Mouse (Mus musculus): Measurements from ENCODE around the gene Gm20388. TPM values are rescaled to one million over a fixed set of nuclear protein-coding genes. Genes with fewer than 3 reads are reported as not detected.

Gm20388 gene
- total RNA-seq, 2 experiments from 2014 or later = 4.4 to 7.8 TPM

GRCm38 (mm10) chr8:124106328-124107195 lies 4195.9 kb downstream of the Gm20388 start:
- no peak for DNase-seq (ENCODE audit: low spot score in 2 of 2)

- DNase-seq (ENCODE audit: low spot score in 2 of 2) = no peak
Measured at GRCm38 (mm10) chr8:124113108-124113507, 4202.5 kb downstream of the Gm20388 start.

GRCm38 (mm10) chr8:124125241-124125640 lies 4214.6 kb downstream of the Gm20388 start:
- DNase-seq (ENCODE audit: low spot score in 2 of 2) = no peak

DNA sequence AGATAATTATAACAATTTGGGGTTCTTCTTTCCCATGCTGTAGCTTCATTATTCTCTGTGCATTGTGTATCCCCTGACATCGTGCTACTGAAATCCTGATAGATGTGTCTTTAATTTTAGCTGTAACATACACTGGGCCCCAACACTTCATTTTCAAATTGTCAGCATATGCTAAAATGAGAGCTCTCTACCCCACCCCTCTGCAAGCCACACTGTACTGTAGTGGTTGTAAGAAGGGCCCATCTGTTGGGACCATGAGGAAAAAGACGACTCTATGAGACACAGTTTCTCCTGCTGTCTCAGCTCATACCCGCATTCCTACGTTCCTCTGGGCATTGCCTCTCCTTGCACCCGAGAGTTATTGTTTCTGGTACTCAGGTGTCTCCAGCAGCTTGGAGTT lies 4226.6 kb downstream of the Gm20388 start:
- DNase-seq (ENCODE audit: low spot score in 2 of 2) = no peak

GRCm38 (mm10) chr8:124140211-124140790 lies 4229.7 kb downstream of the Gm20388 start:
- DNase-seq (ENCODE audit: low spot score in 2 of 2) = no peak

GRCm38 (mm10) chr8:124140868-124141431 lies 4230.3 kb downstream of the Gm20388 start:
- no peak for DNase-seq (ENCODE audit: low spot score in 2 of 2)

- DNase-seq (ENCODE audit: low spot score in 2 of 2) = peak; percentile 14 to 27
Measured at GRCm38 (mm10) chr8:124141681-124142391, 4231.2 kb downstream of the Gm20388 start.

DNA sequence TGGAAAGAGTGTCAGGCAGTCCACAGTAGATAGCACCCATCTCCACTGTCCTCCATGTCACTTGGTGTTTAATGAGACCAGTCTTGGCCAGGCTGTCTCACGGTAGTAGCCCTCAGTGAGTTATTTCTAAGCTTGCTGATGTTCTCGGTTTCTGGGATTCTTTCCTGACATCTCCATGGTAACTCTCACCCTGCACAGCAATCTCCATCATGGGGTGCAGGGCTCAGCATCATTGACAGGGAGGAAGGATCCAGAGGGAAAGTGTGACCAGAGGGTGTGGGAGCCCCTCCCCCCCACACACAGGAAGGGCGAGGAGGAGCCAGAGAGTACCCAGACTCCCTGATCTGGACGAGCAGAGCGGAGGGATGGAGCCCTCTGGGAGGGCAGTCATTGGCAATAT lies 4232.4 kb downstream of the Gm20388 start:
- no peak for DNase-seq (ENCODE audit: low spot score in 2 of 2)

DNA sequence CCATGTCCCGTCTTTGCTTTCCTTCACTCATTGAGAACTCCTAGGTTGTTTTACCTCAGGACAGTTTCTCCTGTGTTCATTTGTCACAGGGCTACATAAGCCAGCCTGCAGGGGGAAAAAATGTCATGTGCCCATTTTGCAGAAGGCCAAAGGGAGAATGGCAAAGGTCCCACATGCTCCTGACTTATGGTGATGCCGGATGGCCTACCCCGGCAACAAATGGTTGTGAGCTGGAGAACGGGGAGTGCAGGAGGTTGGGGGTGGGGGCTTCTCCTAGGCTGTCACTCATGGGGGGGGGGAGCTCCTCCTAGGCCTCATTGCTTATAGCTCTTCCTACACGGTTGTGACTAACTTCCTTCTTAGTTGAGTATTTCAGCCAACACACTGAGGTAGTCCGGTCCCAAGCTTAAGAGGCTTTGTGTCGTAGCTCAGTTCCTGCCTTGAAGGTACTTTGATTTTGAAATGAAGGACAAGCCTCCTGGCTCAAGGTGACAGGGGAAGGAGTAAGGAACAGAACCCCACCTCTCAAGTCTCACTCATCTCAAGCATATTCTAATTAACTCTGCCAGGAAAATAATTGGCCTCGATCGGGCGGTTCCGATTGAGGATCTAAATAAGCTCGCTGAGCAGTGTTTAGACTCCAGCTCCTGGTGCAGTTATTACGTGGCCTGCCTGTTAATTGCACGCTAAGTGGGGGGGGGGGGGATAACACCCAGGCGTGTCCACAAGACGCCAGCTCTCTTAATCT lies 4233.4 kb downstream of the Gm20388 start:
- DNase-seq (ENCODE audit: low spot score in 2 of 2) = no peak

- no peak for DNase-seq (ENCODE audit: low spot score in 2 of 2)
Measured at GRCm38 (mm10) chr8:124144619-124144980, 4234.0 kb downstream of the Gm20388 start.

DNA sequence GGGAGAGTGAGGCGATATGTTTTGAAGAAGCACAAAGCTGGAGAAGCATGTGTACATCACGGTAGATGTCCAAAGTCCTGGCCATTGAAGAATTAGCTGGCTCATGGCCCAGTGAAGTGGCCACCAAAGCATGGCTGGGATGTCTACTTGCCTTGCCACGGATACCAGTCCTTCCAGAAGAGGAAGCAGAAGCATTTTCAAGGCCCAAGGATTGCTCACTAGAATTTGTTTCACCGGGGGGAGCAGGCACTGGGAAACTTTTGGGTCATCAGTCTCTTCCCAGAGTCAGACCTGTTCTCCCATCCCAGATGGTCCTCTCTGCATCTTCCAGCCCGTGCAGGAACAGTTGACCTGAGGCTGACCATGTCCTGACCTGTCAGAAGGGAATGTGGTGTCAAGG lies 4235.6 kb downstream of the Gm20388 start:
- no peak for DNase-seq (ENCODE audit: low spot score in 2 of 2)

DNA sequence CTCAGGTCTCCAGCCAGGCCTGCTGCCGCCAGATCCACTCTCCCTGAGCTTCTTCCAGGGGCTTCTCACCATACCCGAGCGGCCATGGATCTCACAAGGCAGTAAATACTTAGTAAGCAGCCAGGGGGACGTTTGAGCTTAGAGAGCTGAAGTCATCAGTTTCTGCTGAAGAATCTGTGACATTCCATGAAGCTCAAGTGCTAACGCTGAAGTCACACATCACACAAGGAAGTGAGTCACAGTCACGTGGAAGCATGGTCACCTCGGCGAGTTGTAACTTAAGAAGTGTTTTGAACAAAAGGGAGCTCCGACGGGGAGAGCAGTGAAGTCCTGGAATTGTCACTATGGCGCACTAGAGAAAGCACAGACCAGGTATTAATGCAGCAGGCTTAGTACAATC lies 4239.4 kb downstream of the Gm20388 start:
- no peak for DNase-seq (ENCODE audit: low spot score in 2 of 2)

DNA sequence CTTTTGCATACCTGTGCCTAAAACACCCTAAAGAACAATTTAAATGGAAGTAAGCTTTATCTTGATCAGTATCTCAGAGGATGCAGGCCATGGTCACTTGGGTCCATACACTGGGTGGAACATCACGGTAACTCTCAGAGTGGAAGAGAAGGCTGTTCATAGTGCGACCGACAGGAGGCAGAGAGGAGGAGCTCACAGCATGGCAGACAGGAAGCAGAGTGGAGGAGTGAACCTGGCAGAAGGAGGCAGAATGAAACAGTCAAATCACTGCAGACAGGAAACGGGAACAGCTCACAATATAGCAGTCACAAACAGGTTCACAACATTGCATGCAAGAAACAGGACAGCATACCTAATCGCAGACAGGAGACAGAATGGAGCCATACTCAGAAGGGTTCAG lies 4239.9 kb downstream of the Gm20388 start:
- DNase-seq (ENCODE audit: low spot score in 2 of 2) = no peak

DNA sequence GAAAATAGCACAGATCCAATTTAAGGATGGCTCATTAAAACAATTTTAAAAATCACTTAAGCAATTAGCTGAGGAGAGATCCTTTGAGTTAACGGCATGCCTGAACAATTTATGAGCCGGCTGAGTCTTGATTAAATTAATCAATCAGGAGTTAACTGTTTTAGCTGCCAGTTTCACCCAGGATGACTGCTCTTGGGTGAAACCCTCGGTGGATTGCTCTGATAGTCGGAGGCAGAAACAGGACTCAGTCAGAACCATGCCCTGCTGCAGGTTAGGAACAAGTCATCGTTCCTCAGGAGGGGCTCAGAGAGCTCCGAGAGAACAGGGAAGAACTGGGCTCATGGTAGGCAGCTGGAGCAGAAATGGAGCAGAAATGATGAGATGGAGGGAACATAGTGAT lies 4241.2 kb downstream of the Gm20388 start:
- no peak for DNase-seq (ENCODE audit: low spot score in 2 of 2)

DNA sequence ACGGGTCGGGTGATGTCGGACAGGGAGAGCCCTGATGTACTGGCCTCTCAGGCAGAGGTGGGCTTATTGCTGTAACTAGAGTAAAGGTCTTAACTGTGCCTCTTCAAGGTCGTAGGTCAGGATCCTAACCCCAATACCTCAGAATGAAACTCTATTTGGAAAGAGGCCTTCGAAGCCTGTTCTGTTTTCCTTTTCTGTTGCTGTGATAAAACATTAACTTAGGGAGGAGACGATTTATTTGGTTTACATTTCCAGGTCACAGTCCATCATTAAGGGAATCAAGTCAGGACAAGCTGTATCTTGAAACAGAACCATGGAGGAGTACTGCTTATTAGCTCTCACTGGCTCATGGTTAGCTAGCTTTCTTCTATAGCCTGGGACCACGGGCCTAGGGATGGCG lies 4242.1 kb downstream of the Gm20388 start:
- no peak for DNase-seq (ENCODE audit: low spot score in 2 of 2)

DNA sequence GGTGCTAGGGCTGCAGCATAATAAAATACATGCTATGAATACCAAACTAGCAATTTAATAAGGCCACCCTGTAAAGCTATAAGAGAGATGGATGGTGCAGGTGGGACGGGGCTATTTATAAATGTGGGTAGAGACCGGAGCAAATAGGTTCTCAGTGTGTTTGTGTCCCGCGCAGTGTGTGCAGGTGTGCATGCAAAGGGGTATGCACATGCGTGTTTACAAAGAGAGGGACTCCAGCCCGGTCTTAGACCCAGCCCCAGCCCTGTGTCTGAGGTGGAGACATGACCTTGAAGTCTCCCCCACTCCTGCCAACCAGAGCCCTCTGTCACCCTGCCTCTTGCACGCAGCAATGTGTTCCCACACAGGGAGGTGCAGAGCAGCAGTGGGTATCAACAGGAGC lies 4245.7 kb downstream of the Gm20388 start:
- DNase-seq (ENCODE audit: low spot score in 2 of 2) = no peak

DNA sequence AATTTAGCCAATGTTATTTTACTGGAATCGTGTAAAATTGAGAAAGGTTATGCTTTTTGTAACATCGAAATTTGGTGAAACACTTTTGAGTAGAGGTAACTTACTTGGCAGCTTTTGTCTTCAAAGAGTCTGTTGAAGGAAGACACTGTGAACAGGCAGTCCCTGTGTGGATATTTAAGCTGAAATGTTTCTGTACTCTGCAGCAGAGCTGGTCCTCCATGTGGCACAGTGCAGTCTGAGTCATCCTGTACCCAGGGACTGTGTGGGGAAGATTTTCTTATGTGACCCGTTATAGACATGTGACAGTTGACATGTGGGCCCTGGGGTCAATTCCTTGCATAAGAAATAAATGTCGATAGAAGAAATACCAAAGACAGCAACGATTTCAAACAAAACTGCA lies 4251.0 kb downstream of the Gm20388 start:
- DNase-seq (ENCODE audit: low spot score in 2 of 2) = no peak

DNA sequence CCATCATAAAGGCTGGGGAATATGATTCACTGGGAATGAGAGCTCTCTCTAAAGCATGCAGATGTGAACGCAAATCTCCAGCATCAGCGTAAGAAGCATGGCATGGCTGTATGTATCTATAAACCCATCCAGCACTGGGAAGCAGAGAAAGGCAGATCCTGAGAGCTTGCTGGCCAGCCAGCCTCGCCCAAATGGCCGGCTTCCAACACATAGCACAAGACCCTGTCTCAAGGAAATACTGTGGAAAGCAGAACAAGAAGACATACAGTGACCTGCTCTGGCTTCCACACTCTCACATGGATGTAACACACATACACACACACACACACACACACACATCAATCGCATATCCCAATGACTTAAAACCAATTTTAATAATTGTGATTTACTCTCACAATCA lies 4252.6 kb downstream of the Gm20388 start:
- DNase-seq (ENCODE audit: low spot score in 2 of 2) = no peak

- no peak for DNase-seq (ENCODE audit: low spot score in 2 of 2)
Measured at GRCm38 (mm10) chr8:124169749-124170148, 4259.1 kb downstream of the Gm20388 start.

DNA sequence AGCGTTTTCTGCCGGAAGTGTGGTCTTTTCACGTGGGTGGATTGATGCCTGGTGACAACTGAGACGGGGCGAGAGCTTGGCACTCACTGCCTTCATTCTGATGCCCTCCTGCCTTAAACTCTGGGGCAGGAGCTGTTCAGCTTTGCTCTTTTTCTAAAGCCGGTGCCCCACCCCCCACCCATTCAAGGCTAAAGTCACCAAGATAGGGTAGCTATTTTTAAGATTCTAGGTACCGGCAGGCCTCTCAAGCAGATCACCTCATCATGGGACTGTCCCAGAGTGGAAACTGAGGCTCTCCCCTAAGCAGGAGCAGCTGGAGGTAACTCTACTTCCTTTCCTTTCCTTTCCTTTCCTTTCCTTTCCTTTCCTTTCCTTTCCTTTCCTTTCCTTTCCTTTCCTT lies 4260.0 kb downstream of the Gm20388 start:
- DNase-seq (ENCODE audit: low spot score in 2 of 2) = no peak
